Mouse (Mus musculus) erythroblast, embryonic 14.5 days (primary cell): Measurements from ENCODE around the gene Tagln.

Experiments used
- GATA1 ChIP-seq: IDR thresholded peaks from 2 replicates; pipeline ENCODE4 v1.6.1; 2012; ENCODE audit warnings: low read length, inconsistent platforms, mixed read lengths
- TAL1 ChIP-seq: IDR thresholded peaks from 3 replicates; pipeline ENCODE4 v1.6.1; 2012; ENCODE audit warnings: low read length, inconsistent platforms, mixed read lengths

DNA sequence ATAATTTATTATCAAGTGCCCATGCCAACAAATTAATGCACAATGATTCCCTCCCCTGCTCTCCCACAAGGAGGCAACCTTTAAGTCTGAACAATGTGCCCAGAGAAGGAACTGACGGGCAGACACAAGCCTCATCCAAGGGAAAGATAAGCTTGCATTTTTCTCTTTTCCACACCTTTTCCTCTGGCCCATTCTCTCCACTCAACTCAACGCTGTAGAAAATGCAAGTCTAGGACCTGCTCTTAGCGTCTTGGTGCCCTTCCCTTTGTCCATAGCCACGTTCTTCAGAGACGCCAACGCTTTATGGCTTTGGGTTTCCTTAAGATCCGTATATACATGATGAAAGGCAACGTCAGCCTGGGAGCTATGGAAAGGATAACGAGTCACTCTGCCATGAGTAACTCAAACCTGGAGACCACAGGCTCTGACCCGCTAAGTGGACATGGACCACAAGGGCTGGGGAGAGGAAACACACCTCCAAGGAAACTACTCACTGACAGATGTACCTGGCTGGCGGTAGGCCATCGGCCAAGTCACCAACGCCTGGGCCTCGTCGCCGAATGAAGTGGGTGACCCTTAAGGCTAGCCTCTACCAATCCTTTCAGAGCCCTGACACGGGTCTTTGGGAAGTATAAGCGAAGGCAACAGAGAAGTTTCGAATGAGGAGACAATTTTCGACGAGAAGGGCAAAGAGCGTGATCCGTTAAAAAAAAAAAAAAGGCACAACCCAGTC is 48.0 kb upstream of the Tagln start:
- TF ChIP-seq TAL1 (no peak), GATA1 (no peak)
